Mouse (Mus musculus) granulocyte monocyte progenitor cell, adult 5-6 weeks (primary cell): ENCODE data around the gene Cdc42bpg. TPM values are rescaled to one million over a fixed set of nuclear protein-coding genes. Genes with fewer than 3 reads are reported as not detected.
A peak's percentile ranks its signal among the peaks of the same experiment; 100 is the strongest.
"Not testable (repeated sequence)": the region's sequence is repeated elsewhere in the genome, so short reads cannot be mapped to it uniquely, and the experiment has no call there.

Experiments used
- ATAC-seq: replicated peaks from 2 replicates; pipeline ENCODE4 v1.8.0; 2016; ENCODE audit warnings: mild to moderate bottlenecking, moderate TSS enrichment, inconsistent platforms; ENCODE audit not compliant: poor library complexity, severe bottlenecking
- total RNA-seq, 2 experiments: library from RNA; stranded (forward) in 1 of 2; stranded (reverse) in 1 of 2; fragments of 200-712, 200-1000 nt in 1 of 2; fragments of >200 nt in 1 of 2; fragmentation: Nextera tagmentation in 1 of 2; gene quantifications; 2 replicates each; pipeline ENCODE4 v1.2.3; 2014 to 2017

The Cdc42bpg gene
- total RNA-seq, 2 experiments from 2014 or later = 2.6 to 3.6 TPM

DNA sequence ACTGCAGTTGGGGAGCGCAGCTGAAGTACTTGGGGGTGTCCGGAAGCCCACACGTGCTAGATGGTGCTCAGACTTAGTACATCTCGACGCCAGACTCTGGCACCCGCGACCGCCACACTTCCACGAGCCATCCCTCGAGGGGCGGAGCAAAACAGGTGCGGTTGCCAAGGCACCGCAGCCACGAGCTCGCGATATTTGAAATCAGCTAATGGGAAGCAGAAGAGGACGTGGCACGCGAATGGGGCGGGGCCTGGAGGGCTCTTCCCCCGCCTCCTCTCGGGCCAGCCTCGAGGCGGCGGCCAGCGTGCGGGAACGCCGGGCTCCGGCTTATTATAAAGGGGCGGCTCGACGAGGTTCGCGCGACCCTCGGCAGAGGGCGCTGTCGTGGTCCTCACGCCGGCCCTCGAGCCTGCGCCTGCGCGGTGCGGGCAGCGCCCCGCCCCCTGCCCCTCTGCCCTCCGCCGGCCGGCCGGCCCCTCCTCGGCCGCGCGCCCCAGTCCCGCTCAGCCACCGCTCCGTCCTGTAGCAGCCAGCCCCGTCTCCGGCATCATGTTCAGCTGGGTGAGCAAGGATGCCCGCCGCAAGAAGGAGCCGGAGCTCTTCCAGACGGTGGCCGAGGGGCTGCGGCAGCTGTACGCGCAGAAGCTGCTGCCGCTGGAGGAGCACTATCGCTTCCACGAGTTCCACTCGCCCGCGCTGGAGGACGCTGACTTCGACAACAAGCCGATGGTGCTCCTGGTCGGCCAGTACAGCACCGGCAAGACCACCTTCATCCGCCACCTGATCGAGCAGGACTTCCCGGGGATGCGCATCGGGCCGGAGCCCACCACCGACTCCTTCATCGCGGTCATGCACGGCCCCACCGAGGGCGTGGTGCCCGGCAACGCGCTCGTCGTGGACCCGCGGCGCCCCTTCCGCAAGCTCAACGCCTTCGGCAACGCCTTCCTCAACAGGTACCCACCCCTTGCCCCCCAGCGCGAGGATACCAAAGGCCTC lies 29.5 kb upstream of the Cdc42bpg start, which contains the start of gene Ehd1:
Gene Ehd1 (plus strand): TSS at position 300 of the 996 bp plus-strand sequence.
- peak; percentile 76 for ATAC-seq

DNA sequence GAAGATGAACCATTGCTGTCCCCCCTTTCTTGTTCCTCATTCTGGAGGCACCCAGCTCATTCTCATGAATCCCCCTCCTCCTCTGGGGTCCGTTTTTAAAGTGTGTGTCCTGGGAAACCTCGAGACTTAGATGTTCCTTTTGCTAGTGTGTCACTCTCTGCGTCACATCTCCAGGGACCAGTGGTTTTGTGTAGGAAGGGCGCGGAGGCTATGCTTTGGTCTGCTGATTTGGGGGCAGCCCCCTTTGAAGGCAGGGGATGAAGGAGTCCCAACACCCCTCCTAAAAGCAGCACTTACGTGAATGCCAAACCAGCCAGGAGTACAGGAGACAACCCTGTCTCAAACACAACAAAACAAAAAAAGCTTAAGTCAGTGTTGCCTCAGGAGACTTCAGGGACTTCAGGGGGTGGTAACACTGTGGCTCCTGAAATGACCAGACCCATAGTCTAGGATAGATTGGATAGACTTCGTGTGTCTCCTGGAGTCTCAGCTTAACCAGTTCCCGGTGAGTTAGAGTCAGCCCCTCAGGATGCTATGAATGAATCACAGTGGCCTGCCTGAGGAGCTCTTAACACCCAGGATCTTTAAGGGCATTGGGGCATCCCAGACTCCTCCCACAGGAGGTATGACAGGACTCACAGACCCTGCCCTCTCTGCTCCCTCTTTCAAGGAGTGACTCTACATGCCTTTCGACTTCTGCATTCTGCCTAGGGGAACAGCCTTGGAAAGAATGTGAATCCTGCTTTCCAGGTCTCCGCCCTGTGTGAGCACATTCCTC lies 28.4 kb upstream of the Cdc42bpg start:
- ATAC-seq = peak; percentile 52

DNA sequence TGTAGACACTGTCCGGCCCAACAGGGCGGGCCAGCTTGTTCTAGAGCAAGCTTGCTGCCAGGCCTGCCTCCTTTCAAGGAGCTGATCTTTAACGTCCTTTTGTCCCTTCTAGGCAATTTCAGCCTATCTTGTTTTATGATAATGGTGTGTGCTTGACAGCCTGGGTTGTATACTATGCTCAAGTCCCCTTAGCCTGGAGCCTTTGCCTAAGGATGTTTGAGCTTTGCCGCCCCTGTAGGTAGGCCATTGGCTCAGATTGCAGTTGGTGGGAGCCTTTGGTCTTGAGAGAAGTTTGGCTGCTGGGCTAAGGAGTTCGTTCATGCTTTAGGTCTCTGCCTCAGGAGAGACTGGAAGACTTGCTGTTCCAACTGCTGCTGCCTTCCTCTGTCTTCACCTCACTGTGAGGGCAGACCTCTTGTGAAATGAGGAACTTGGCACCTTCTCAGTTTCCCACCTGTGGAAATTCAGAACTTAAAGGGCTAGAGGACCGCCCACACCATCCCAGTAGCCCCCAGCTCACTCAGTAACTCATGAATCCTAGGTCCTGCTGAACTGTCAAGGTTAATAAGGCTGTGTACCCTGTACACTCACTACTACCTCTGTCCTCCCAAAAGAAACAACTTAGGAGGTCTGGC lies 27.7 kb upstream of the Cdc42bpg start:
- ATAC-seq = no peak

DNA sequence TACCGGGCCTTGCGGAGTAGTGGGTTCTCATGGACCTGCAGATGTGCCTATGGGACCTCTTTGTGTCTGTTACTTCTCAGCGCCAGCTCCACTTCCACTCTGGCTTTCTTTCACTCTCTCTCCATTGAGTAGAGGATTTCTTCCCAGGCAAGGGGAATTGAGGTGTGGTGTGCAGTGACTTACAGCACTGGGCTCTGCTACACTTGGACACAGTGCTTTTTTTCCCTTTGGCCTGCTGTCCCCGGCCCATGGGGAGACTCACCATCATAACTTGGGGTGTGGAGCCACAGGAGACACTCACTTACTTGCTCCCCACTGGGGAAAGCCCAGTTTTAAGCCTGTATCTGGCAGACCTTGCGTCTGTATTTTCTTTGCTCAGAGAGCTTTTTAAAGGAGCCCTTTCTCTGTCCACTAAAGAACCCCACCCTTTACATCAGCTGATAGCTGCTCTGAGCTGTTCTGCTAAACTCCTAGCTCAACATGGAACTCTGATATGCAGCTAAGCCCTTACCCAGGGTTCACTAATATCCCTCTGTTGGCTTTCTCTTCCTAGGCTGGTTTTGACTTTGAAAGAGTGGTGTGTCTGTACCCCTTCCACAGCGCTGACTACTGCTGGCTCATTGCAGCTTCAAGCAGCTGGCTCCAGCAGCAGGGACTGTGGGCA lies 26.6 kb upstream of the Cdc42bpg start:
- no peak for ATAC-seq

DNA sequence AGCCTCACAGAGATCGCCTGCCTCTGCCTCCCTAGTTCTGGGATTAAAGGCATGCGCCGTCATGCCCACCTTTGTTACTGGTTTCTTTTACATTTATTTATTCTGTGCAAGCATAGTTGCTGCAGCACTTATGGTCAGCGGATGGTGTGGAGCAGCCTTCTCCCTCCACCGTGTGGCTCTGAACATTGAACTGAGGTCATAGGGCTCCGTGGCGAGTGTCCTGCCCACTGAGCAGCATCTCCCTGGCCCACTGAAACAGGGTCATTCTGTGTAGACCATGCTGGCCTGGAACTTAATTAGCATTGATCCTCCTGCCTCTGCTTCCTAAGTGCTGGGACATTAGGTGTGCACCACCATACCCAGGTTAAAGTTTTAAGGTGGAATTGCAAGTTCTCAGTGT lies 25.7 kb upstream of the Cdc42bpg start:
- ATAC-seq = no peak

DNA sequence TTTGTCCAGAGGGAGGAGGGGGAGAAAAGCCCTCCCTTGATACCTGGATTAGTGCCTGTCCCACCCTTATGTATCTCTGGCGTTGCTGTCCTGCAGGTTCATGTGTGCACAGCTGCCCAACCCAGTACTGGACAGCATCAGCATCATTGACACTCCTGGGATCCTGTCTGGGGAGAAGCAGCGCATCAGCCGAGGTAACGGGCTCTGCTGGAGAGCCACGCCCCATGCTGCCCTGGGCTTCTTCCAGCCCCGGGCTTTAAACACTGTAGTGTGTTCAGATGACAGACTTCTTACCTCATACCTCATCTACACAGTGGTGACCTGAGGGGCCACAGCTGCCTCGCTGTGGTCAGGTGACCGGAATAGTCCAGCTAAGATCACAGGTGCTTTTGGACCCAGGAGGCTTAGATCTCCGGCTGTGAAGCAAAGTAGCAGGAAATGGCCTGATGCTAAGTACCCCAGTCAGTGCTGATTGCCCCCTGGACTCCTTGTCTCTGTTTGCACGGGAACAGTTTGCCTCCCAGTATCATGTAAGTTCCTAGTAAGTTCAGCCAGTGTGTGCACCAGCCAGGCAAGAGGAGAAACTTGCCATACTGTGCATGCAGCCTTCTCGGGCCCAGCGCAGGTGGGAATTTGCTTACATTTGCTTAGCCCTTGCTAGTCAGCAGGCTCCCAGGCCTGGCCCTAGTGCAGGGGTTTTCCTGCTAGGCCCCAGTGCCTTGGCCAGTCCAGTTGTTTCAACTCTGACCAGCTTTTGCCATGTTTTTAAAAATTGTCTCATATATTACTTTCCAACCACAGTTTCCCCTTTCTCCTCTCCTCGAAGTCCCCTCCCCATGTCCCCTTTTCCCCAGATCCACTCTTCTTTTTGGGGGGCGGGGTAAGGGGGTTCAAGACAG lies 24.9 kb upstream of the Cdc42bpg start:
- ATAC-seq = no peak

DNA sequence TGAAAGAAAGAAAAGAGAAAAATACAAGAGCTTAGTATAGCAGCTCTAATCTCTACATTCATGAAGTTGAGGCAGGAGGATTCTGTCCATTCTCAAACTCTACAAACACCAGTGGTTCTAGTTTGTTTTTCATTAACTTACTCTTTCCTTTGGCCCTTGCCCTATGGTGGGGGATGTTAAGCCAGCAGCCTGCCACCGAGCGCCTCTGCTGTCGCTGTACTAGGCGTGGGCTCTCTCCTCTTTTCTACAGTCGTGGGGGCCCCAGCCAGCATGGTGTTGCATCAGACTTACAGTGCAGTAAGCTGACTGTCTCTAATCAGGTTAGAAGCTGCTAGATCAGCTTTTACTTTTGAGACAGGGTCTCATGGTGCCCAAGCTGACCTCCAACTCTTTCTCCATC lies 23.3 kb upstream of the Cdc42bpg start:
- no peak for ATAC-seq

DNA sequence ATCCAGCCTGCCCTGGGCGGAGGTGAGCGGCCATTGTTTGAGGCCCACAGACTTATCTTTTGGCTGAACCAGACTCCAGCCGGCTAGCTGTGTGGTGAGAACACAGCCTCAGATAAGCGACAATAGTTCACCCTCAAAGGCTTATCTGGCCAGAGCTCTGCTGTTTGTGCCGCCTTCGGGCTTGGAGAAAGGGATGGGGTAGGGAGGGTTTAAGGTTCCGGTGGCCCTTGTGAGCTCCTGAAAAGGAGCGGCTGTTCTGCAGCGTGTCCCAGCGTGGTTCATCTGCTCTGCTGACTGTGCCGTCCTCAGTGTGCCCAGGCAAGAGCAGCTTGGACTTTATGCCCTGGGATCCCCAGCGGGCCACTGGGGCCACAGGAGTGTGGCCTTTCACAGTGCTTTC lies 21.8 kb upstream of the Cdc42bpg start:
- ATAC-seq = no peak

DNA sequence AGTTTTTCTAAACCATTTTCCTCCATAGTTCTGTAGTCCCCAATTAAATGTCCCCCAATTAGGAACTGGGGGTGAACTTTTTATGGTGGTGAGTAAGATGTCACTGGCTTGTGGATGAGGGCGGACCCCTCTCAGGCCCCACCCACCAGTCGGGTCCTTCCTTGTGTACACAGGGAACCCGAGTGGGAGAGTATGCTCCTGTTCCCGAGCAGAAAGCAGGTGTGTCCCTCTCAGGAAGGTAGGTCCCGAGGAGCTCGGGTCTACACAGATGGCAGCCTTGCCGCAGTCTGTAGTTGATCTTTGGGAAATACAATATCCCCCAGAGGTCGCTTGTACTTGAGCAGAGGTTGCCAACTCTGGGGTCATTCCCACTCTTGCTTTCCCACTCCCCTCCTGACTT lies 21.0 kb upstream of the Cdc42bpg start:
- ATAC-seq = no peak

DNA sequence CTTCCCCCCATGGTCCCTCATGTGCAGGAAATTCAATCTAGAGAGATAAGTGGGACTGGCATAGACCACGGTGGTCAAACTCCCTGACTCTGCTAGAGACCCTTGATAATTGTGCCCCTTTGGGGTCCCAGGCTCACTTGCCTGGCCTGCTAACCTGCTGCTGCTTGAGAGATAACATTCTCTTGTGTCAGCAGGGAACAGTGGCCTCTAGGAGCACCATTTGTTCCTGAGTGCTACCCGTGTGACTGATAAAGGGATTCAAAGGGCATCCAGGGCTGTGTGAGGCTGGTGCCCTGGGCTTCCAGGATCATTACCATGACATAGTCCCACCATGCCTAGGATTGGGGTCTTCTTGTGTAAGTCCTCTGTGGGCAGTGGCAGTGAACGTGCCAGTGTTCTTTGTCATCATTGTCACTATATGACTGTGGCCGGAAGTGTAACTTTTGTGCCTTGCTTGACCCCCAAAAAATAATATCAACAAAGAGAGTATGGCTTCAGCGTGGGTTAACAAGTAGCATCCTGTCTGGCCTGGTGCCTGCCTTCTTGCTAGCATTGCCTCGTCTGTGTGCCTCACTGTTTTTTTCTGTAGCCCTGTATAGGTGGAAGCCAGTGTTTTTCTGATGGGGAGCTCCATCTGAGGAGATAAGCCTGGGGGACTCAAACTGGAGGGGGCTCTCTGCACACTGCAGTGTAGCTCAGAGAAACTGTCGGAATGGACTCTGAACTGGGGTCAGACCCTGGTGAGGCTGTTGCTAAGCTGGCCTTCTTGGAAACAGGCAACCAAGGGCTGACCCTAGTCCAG lies 20.4 kb upstream of the Cdc42bpg start:
- ATAC-seq = no peak

DNA sequence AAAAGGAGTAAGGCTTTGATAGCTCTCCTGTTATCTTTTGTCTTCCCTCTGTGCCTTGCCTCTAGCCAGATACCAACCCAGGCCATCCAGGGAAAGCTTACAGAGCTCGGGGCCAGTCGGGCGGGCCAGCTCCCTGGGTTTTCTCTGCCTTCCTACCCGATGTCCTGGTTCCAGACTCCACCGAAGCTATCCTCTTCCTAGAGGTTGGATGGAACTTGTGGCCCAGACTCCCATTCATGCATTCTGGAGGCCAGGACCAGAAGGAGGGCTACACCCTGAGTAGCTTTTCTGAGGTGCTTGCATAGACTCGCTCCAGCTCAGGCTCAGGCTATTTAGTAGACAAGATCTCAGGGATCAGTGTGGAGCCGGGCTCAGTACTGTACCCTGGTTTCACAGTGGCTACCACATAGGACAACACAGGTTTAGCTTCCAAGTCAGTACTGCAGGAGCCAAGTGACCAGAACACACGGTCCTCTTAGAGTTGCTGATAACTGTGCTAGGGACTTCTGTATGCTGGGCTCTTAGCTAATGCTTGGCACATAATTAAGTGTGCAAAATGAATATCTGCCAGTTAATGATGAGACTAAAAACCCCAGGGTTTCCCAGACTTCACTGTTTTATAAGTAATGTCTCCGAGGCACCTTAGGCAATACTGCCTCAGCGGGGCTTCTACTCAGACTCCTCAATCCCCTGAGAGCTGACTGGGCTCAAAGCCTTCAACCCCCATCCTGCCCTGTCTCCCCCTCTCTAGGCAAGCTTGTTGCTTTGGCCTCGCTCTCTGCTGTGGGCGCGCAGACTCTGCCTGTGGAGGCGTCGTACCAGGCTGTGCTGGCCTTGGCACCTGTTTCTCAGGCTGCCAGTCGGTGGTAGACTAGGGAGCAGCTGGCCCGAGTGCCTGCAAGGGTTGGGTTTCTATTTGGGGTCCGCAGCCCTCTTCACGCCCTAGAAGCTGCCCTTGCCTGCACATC lies 19.5 kb upstream of the Cdc42bpg start:
- no peak for ATAC-seq

DNA sequence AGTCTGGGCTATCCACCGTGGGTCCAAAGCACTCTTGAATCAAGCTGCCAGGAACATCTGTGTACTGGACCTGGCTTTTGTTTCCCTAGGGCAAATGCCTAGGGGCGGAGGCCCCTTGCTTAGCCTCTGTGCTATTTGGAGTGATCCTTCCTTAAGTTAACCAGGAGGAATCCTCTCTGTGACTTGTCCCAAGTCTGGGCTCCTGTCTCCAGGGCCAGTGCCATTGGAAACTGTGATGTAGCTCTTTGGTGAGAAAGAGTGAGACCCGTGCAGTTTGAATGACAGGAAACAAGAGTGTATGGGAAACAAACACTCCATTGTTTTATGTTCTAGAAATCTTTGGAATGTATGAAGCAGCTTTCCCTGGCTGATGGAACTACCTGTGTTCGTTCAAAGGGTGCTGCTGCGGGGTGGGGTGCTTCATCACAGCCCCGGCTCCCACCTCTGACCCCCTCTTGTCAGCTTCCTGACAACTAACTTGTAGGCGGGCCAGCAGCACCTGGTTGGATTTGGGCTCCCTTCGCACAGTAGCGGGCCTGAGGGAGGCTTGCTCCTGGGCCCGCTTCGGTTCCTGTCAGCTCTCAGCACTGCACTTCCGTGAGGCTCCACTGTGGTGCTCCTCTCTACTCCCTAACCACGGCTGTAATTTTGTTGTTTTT lies 17.9 kb upstream of the Cdc42bpg start:
- no peak for ATAC-seq

DNA sequence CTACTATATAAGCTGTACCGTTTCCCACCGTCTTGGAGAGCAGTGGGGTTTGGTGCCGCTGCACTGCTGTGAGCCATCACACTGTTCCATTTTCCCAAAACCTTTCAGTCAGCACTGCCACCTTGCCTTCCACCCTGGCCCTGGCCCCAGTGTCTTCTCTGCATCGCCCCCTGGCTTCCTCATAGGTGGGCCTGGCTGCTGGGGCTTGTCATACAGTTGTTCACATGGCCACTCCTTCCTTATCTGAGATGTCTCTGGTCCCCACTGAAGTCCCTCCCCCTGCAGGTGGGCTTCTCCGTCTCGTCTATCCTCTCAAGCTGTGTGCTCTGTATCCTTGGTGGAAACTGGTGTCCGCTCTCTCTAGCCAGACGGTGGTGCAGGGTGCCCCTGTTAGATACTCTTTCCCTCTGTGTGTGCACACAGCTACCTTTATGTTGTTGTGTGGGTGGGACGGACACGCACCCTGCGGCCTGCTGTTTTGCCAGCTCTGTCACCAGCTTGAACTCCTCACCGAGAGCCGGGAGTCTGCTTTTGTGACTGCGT lies 16.5 kb upstream of the Cdc42bpg start:
- ATAC-seq = no peak

DNA sequence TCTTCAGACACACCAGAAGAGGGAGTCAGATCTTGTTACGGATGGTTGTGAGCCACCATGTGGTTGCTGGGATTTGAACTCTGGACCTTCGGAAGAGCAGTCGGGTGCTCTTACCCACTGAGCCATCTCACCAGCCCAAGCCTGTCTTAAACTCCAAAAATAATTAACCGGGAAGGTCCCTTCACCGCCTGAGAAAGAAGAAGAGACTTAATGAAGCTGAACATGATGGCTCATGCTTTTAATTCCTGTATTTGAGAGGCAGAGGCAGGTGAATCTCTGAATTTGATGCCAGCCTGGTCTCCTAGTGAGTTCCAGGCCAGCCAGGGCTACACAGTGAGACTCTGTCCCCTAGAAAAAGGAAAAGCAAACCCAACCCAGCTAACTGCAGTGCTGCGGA lies 15.5 kb upstream of the Cdc42bpg start:
- ATAC-seq = not testable (repeated sequence)

DNA sequence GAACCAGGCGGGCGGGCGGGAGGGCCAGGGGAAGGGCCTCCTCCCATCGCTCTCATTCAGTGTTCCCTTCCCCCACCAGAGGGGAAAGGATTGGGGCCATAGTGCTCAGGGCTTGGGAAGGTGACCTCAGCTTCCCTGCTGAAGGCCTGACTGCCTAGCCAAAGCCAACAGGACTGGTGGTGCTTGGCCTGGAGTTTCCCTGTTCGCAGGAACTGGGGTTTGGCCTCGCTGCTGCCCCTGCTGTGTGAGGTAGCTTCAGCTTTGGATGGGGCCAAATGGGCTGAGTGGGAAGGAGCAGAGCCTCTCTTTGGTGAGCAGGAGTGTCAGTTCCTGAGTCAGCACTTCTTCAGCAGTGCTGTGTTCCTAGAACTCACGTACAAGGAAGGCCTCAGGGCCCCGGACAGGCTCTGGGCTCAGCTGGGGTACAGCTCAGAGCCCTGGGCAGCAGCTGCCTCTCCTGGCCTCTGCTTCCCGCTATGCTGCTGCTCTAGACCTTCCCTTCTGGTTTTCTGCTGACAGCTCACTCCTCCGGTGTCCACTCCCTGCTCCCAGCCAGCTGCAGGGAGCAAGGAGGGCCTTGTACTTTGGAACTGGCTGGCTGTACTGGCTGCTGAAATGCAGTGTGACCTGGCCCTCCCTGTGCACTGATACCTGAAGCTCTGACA lies 15.0 kb upstream of the Cdc42bpg start:
- ATAC-seq = no peak

DNA sequence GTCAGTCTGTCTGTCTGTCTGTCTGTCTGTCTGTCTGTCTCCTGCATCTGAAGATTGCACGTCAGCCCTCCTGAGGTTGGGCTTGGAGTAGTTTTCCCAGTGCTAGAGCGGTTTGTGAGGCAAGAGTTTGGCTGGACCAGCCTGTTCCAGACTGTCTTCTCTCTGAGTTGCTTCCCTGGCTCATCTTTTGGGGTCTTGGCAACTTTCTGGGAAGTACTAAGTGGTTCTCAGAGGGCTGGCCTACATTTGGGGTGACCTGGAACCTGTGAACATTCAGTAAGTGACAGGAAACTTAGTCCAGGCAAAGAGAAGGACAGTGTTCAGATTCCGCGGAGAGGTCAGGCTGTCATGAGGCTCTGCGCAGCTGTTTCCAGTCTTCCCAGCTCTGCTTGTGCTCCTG lies 14.0 kb upstream of the Cdc42bpg start:
- no peak for ATAC-seq
